Mouse (Mus musculus) gastrocnemius, postnatal 25 days (tissue): ENCODE measurements around the gene Slc35c2. TPM values are rescaled to one million over a fixed set of nuclear protein-coding genes. Genes with fewer than 3 reads are reported as not detected.

ENCODE experiments used
- DNase-seq: peaks from one replicate; pipeline ENCODE4 v3.0.0; 2022
- total RNA-seq, 2 experiments: library from RNA; stranded (reverse); gene quantifications; 1 replicate in 1 of 2; 2 replicates in 1 of 2; pipeline ENCODE4 v1.2.3; 2021

The Slc35c2 gene
- total RNA-seq, 2 experiments from 2014 or later, result 16.0 to 17.0 TPM

GRCm38 (mm10) chr2:165275124-165275640, 12.5 kb downstream of the Slc35c2 start:
- DNase-seq, result no peak

- DNase-seq, result no peak
These were observed 14.1 kb downstream of the Slc35c2 start for GRCm38 (mm10) chr2:165273589-165273988.

- DNase-seq, result no peak
These were observed 16.3 kb downstream of the Slc35c2 start for GRCm38 (mm10) chr2:165271326-165271725.

GRCm38 (mm10) chr2:165270858-165271257, 16.8 kb downstream of the Slc35c2 start:
- no peak for DNase-seq

GRCm38 (mm10) chr2:165266739-165267138, 20.9 kb downstream of the Slc35c2 start:
- no peak for DNase-seq

- DNase-seq, result no peak
These were observed 23.8 kb downstream of the Slc35c2 start for GRCm38 (mm10) chr2:165263861-165264260.

- DNase-seq, result no peak
These were observed 25.2 kb downstream of the Slc35c2 start for GRCm38 (mm10) chr2:165262274-165262990.

GRCm38 (mm10) chr2:165259859-165260258, 27.8 kb downstream of the Slc35c2 start:
- no peak for DNase-seq

- DNase-seq, result no peak
These were observed 29.3 kb downstream of the Slc35c2 start for GRCm38 (mm10) chr2:165258321-165258720.

GRCm38 (mm10) chr2:165257151-165257834, 30.4 kb downstream of the Slc35c2 start:
- DNase-seq, result no peak

- DNase-seq, result no peak
These were observed 31.5 kb downstream of the Slc35c2 start for GRCm38 (mm10) chr2:165256213-165256612.

GRCm38 (mm10) chr2:165253867-165254266, 33.8 kb downstream of the Slc35c2 start:
- no peak for DNase-seq

GRCm38 (mm10) chr2:165253269-165253668, 34.4 kb downstream of the Slc35c2 start:
- no peak for DNase-seq

- no peak for DNase-seq
These were observed 34.9 kb downstream of the Slc35c2 start for GRCm38 (mm10) chr2:165252801-165253200.

GRCm38 (mm10) chr2:165252381-165252780, 35.3 kb downstream of the Slc35c2 start:
- DNase-seq, result no peak

GRCm38 (mm10) chr2:165250903-165251302, 36.8 kb downstream of the Slc35c2 start:
- no peak for DNase-seq

- no peak for DNase-seq
These were observed 38.7 kb downstream of the Slc35c2 start for GRCm38 (mm10) chr2:165248967-165249366.

- DNase-seq, result no peak
These were observed 41.3 kb downstream of the Slc35c2 start for GRCm38 (mm10) chr2:165246349-165246748.

GRCm38 (mm10) chr2:165243122-165243720, 44.4 kb downstream of the Slc35c2 start:
- DNase-seq, result no peak

GRCm38 (mm10) chr2:165242575-165242974, 45.1 kb downstream of the Slc35c2 start:
- DNase-seq, result no peak

- no peak for DNase-seq
These were observed 45.9 kb downstream of the Slc35c2 start for GRCm38 (mm10) chr2:165241786-165242185.

- no peak for DNase-seq
These were observed 47.3 kb downstream of the Slc35c2 start for GRCm38 (mm10) chr2:165240371-165240770.

GRCm38 (mm10) chr2:165239533-165240144, 48.0 kb downstream of the Slc35c2 start:
- no peak for DNase-seq
